Mouse (Mus musculus) heart, postnatal 0 days (tissue): Measurements from ENCODE around the gene Adgrl1. TPM values are rescaled to one million over a fixed set of nuclear protein-coding genes. Genes with fewer than 3 reads are reported as not detected.
A peak's percentile ranks its signal among the peaks of the same experiment; 100 is the strongest.

ENCODE experiments used
- ATAC-seq: fragments of 200-750 bp; cut with Nextera tagmentation; 2 replicates; pipeline ENCODE4 v1.8.0; 2017; ENCODE audit warnings: low read depth, moderate number of reproducible peaks, moderate library complexity; ENCODE audit not compliant: insufficient read depth
- DNase-seq: peaks from one replicate; pipeline ENCODE4 v3.0.0-alpha.2; 2016; ENCODE audit warnings: low spot score
- H3K27ac ChIP-seq: fragments of 300-500 bp; sonication (generic); 2 replicates; pipeline ENCODE4 v1.5.1; 2014; ENCODE audit warnings: low read depth, mild to moderate bottlenecking
- H3K27me3 ChIP-seq: fragments of 300-500 bp; sonication (generic); 2 replicates; pipeline ENCODE4 v1.6.1; 2014; ENCODE audit warnings: low read length, mixed read lengths; ENCODE audit not compliant: control insufficient read depth, insufficient read depth
- H3K36me3 ChIP-seq: fragments of 300-500 bp; sonication (generic); replicated peaks from 2 replicates; pipeline ENCODE4 v1.6.1; 2014; ENCODE audit warnings: low read length, mixed read lengths; ENCODE audit not compliant: control insufficient read depth, insufficient read depth
- H3K4me1 ChIP-seq: fragments of 300-500 bp; sonication (generic); 2 replicates; pipeline ENCODE4 v1.6.1; 2014; ENCODE audit warnings: antibody characterized with exemption; ENCODE audit not compliant: control insufficient read depth, insufficient read depth
- H3K4me2 ChIP-seq: fragments of 300-500 bp; sonication (generic); 2 replicates; pipeline ENCODE4 v1.6.1; 2014; ENCODE audit warnings: low read depth, mild to moderate bottlenecking, low read length, moderate library complexity
- H3K4me3 ChIP-seq: fragments of 300-500 bp; sonication (generic); 2 replicates; pipeline ENCODE4 v1.5.1; 2014; ENCODE audit warnings: low read depth, low read length
- H3K9ac ChIP-seq: fragments of 300-500 bp; sonication (generic); replicated peaks from 2 replicates; pipeline ENCODE4 v1.6.1; 2014; ENCODE audit warnings: low read depth, low read length, mixed read lengths
- H3K9me3 ChIP-seq: fragments of 300-500 bp; sonication (generic); replicated peaks from 2 replicates; pipeline ENCODE4 v1.6.1; 2016; ENCODE audit warnings: low read length; ENCODE audit not compliant: control insufficient read depth
- CTCF ChIP-seq: IDR thresholded peaks from 2 replicates; pipeline ENCODE4 v1.5.1; 2016; ENCODE audit warnings: antibody characterized with exemption, control low read depth, low read depth
- EP300 ChIP-seq: IDR thresholded peaks from 2 replicates; pipeline ENCODE4 v1.6.1; 2016; ENCODE audit warnings: antibody characterized with exemption, low read depth
- WGBS: fragments of 180-500 bp; shearing (Covaris S2); extraction: QIAGEN DNeasy Blood & Tissue Kit; methylation state at CpG from one replicate; pipeline ENCODE4 v1.1.7; 2014; 5-methylcytosine and 5-hydroxymethylcytosine counted together
- polyA plus RNA-seq: library from polyadenylated mRNA; unstranded; fragments of >200 nt; fragmentation: Nextera tagmentation; extraction: Ambion mirVana; gene quantifications from 2 replicates; pipeline ENCODE4 v1.2.1, GENCODE M21; 2015
- total RNA-seq: library from RNA; depleted of rRNA; stranded (reverse); fragments of >200 nt; gene quantifications from 2 replicates; pipeline ENCODE4 v1.2.3, GENCODE M21; 2014; ENCODE audit warnings: low replicate concordance

The Adgrl1 gene
- total and polyA plus RNA-seq, 2 experiments from 2014 or later, result 4.4 to 28.7 TPM

DNA sequence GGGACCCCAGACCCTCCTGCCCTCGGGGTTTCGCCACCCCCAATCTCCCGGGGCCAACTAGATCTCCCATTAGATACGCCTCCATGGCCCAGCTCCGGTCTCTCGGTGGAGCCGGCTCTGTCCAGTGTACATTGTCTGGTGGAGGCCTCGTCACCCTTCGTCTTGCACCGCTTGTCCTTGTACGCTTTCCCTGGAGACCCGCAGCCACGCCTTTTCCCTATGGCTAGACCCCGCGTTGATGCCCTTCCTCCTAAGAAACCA lies 56.0 kb downstream of the Adgrl1 start:
- 2% methylated on average over 15 of the region's 15 CpGs for WGBS
- H3K27ac ChIP-seq, result no peak overlapping the region
- H3K9ac ChIP-seq, result peak overlapping the region; percentile 40
- no peaks in the 10 kb centered on the region for H3K9me3 ChIP-seq
- H3K4me2 ChIP-seq, result peak overlapping the region; percentile 82
- no peak for ATAC-seq
- H3K36me3 ChIP-seq, result no peaks in the 10 kb centered on the region
- no peak for DNase-seq
- H3K27me3 ChIP-seq, result no peaks in the 10 kb centered on the region
- peaks cover 12% of the 10 kb centered on the region for H3K4me1 ChIP-seq
- TF ChIP-seq CTCF (no peak), EP300 (no peak)
- peak overlapping the region; percentile 57 for H3K4me3 ChIP-seq

DNA sequence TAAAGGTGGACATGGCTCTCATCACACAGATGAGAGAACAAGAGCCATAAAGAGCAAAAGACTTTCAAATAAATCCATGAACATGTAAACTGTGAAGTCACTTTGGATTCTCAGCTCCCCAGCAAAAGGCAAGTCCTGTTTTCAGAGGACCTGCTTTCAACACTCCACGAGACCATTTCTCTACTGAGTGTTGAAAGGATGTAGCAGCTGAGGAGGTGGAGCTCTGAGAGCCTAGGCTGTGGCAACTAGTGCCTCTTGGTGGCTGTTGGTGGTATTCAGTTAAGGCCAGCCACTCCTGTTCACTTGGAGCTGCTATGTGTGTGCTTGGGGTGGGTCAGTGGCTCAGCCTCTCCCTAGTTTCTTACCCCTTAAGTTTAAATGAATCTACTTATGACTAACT lies 56.9 kb downstream of the Adgrl1 start:
- Histone ChIP-seq H3K27ac (no peak overlapping the region), H3K9ac (no peak overlapping the region), H3K4me3 (peak overlapping the region; percentile 57), H3K4me1 (peaks cover 12% of the 10 kb centered on the region), H3K36me3 (no peaks in the 10 kb centered on the region), H3K4me2 (peak overlapping the region; percentile 82), H3K9me3 (no peaks in the 10 kb centered on the region), H3K27me3 (no peaks in the 10 kb centered on the region)
- ATAC-seq (no peak), DNase-seq (peak; percentile 70)
- TF ChIP-seq EP300 (no peak), CTCF (peak; percentile 33)
- WGBS, result 15% methylated on average over 1 of the region's 1 CpGs

DNA sequence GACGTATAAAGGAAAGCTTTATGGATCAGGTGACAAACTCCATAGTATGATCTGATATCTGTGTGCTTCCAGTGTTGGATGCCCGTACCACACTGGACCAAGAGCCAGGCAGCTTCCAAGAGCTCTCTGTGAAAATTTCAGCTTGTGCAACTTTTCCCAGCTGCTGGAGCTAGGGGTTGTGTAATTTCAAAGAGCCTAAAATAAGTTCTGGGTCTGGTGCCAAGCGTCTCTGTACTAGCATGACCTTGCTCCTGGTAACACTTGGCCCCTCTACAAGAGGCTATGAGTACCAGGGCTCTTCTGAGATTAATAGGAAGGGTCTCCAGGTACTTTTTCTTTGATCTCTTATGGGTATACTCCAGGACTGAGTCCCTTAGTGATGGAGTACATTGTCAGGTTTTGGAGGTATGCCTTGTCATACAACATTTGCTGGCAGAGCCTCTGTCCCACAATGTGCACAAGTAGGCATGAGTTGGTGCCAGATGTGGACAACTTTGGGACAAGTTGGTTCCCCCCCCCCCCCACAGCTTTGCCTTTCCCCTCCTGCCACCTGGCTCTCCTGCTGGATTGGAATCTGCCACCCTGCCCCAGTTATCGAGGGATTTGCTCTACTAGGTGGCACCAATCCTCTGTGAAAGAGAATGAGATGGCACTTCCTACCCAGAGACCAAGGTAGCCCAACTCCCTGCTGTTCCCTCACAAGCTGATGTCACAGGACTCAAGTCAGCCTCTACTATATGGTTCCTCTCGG lies 64.3 kb downstream of the Adgrl1 start:
- no peak for TF ChIP-seq EP300
- Histone ChIP-seq H3K4me2 (no peak overlapping the region), H3K9ac (no peak overlapping the region), H3K4me3 (no peak overlapping the region), H3K4me1 (peaks cover 11% of the 10 kb centered on the region), H3K27ac (peak overlapping the region; percentile 80), H3K36me3 (peaks cover 24% of the 10 kb centered on the region), H3K27me3 (no peaks in the 10 kb centered on the region), H3K9me3 (no peaks in the 10 kb centered on the region)
- 42% methylated on average over 5 of the region's 5 CpGs for WGBS
- peak; percentile 82 for DNase-seq
- peak; percentile 90 for ATAC-seq

DNA sequence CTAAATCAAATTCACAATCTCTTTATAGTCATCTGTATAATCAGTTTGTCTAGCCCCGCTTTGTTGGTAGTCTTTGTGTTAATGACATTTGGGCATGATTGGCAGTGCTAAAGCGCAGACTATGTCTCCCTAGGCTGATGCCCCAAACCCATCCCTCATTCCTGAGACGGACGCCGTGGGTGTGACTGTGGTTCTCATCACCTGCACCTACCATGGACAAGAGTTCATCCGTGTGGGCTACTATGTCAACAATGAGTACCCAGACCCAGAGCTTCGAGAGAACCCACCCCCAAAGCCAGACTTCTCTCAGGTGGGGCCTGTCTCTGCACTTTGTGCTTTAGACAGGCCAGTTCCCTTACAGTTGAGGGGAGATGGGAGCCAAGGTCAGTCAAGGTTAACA lies 67.8 kb downstream of the Adgrl1 start:
- no peak for DNase-seq
- H3K4me1 ChIP-seq, result peaks cover 14% of the 10 kb centered on the region
- no peak overlapping the region for H3K4me2 ChIP-seq
- H3K9ac ChIP-seq, result no peak overlapping the region
- H3K27ac ChIP-seq, result no peak overlapping the region
- H3K4me3 ChIP-seq, result no peak overlapping the region
- H3K36me3 ChIP-seq, result peaks cover 32% of the 10 kb centered on the region
- 91% methylated on average over 7 of the region's 7 CpGs for WGBS
- no peak for ATAC-seq
- no peaks in the 10 kb centered on the region for H3K9me3 ChIP-seq
- TF ChIP-seq CTCF, result no peak
- no peak for TF ChIP-seq EP300
- no peaks in the 10 kb centered on the region for H3K27me3 ChIP-seq

DNA sequence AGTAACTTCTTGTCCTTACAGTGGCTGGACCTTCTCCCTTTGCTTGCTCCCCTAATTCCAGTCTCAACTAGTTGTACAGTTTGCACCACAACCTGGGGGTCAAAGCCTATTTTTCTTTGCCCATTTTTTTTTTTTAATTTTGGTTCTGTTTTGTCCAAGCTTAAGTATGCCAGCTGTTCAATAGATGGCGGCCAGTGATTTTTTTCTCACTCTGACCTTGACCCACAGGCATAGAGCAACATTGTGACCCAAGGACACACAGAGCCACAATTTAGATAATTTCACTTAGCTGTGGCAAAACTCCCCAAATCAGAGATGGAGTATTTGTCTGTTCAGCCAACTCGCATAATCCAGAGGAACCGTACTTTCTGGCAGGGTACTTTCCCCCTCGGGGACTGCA lies 71.2 kb downstream of the Adgrl1 start:
- H3K4me2 ChIP-seq, result no peak overlapping the region
- no peak overlapping the region for H3K4me3 ChIP-seq
- no peak for ATAC-seq
- H3K27ac ChIP-seq, result no peak overlapping the region
- 88% methylated on average over 4 of the region's 4 CpGs for WGBS
- H3K9me3 ChIP-seq, result no peaks in the 10 kb centered on the region
- no peak overlapping the region for H3K9ac ChIP-seq
- H3K27me3 ChIP-seq, result no peaks in the 10 kb centered on the region
- H3K4me1 ChIP-seq, result peaks cover 17% of the 10 kb centered on the region
- TF ChIP-seq EP300, result no peak
- TF ChIP-seq CTCF, result no peak
- H3K36me3 ChIP-seq, result peaks cover 32% of the 10 kb centered on the region
- no peak for DNase-seq

DNA sequence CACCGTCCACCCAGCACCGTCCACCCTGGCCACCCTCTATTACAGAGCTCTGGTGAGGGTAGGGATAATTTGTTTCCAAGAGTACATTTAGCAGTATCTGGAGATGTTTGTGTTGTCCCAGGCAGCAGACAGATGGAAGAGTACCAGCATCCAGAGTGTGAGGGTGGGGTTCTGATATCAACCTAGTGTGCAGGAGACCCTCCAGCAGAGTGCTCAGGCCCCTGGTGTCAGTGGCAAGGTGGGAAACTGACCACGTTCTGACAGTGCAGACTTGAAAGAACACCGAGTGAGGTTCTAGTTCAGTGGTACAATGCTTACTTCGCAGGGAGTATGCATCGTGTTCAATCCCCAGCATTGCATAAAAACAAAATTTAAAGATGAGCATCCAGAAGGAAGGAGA lies 71.8 kb downstream of the Adgrl1 start:
- peaks cover 29% of the 10 kb centered on the region for H3K36me3 ChIP-seq
- H3K9ac ChIP-seq, result no peak overlapping the region
- no peaks in the 10 kb centered on the region for H3K9me3 ChIP-seq
- DNase-seq (no peak), ATAC-seq (no peak)
- peak overlapping the region; percentile 80 for H3K27ac ChIP-seq
- H3K27me3 ChIP-seq, result no peaks in the 10 kb centered on the region
- WGBS, result 80% methylated on average over 6 of the region's 6 CpGs
- peak overlapping the region; percentile 90 for H3K4me3 ChIP-seq
- peak overlapping the region; percentile 84 for H3K4me2 ChIP-seq
- H3K4me1 ChIP-seq, result peaks cover 20% of the 10 kb centered on the region
- TF ChIP-seq EP300 (no peak), CTCF (no peak)
